Mouse (Mus musculus) frontal cortex, postnatal 10 days (tissue): ENCODE measurements around the gene Proser3.

Source experiments
- DNase-seq, 2 experiments: peaks; one replicate each; pipeline ENCODE4 v3.0.0; 2022; ENCODE audit warnings: low spot score in 2 of 2, mixed read lengths in 1 of 2

Gene Proser3

GRCm38 (mm10) chr7:30579950-30580349 is 27.9 kb upstream of the Proser3 start:
- DNase-seq = no peak

GRCm38 (mm10) chr7:30572969-30573368 is 20.9 kb upstream of the Proser3 start:
- no peak for DNase-seq

DNA sequence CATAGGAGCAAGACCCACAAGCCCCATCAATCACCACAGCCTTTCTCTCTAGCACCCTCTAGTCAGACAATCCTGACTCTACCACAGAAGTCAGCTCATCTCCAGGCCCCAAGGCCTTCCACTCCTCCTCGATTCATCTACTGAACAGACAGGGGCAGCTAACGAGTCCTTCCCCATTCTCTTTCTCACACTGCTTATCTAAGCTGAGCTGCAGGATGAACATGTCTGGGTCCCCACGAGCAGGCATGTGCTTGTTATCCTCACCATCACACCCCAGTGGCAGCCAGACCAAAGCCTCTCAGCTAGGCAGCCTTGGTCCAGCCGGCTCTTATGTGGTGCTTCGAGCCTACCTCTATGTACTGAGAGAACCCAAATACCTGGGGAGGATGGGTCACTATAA is 20.3 kb upstream of the Proser3 start:
- no peak for DNase-seq

GRCm38 (mm10) chr7:30567555-30567954 is 15.5 kb upstream of the Proser3 start:
- DNase-seq = no peak

DNA sequence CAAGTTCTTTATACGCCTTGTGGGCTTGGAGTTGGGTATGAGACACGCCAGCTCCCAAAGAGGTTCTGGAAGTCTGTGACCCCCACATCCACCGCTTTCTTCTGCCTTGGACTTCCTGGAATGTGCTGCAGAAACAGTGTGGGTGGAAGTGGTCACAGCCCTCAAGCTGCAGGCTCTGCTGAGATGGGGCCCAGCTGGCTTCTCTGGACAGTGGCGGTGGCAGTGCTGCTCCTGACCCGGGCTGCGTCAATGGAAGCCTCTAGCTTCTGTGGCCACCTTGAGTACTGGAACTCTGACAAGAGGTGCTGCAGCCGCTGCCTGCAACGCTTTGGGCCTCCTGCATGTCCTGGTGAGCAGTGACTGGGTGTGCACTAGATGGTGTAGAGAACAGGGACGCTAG is 13.9 kb upstream of the Proser3 start:
- DNase-seq = no peak

- no peak for DNase-seq
These were observed 13.0 kb upstream of the Proser3 start, which contains the start of gene Igflr1 for GRCm38 (mm10) chr7:30564970-30565571. Gene Igflr1, plus strand, starts transcription at chr7:30565427.

DNA sequence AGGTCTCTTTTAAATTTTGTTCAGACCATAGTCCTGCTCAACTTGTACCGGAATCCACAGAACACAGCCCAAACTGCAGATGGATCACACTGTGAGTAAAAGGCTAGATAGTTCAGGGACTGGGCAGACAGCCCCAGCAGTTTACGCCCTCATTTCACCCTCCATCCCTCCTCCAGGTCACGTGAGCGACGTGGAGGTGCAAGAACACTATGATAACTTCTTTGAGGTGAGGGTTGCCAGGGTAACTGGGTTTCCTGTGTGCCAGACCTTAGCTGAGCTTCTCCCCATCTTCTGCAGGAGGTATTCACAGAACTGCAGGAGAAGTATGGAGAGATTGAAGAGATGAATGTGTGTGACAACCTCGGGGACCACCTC is 11.8 kb upstream of the Proser3 start:
- DNase-seq = no peak

GRCm38 (mm10) chr7:30563117-30563905 is 11.2 kb upstream of the Proser3 start, which contains the start of the genes U2af1l4, Gm49396 and Psenen:
Gene U2af1l4, plus strand, starts transcription at chr7:30563301.
Gene Gm49396, plus strand, starts transcription at chr7:30563344.
Gene Psenen, minus strand, starts transcription at chr7:30563627.
- DNase-seq = peak; percentile 94

DNA sequence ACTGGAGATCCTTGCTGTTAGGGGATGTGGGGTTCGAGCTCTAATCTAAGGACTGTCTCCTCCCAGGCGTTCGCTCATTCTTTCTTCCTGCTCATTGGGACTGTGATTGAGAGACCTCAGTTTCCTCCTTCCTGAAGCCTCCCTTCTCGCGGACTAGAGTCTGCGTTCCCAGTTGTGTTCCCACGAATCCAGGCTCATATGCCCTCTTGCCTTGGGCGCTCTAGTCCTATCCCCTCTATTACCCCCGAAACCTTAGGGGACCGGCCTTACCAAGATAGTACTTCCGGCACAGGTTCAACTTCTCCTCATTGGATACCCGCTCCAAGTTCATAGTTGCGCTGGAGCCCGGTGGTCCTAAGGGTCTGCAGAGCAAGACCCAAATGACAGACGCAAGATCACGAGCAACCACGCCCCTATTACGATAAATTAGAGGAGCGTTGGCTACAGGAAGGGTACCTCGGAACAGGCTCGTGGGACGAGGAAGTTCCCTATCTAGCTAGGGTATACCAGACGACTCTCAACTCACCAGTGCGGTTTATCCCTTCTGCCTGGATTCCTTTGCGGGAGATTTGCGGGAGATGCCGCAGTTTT is 10.5 kb upstream of the Proser3 start:
- no peak for DNase-seq

GRCm38 (mm10) chr7:30560296-30560695 is 8.2 kb upstream of the Proser3 start:
- no peak for DNase-seq

DNA sequence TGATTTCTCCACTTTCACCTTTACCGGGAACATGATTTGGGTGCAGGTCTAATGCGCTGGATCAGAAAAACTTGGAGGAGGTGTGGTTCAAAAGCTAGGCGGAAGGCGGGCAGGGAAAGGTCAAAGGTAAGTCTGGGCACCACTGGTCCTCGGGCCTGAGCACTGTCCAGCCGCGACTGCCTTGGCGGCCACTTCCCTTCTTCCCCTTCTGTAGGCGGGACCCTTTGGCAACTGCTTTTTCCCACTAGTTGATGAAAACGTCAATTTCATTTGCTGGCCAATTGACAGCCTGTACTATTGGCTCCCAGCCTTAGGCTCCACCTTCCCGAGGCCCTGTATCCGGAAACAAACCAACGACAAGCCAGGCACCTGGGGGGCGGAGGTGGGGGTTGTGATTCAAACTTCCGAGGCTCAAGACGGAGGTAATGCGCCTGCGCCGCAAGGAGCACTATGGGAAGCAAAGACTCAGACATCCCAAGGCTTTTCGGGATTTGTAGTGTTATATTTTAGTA is 7.4 kb upstream of the Proser3 start, which contains the start of gene Lin37:
Lin37 (minus strand) TSS at position 396 of the 512 bp plus-strand sequence.
- peak; percentile 97 to 98 for DNase-seq

DNA sequence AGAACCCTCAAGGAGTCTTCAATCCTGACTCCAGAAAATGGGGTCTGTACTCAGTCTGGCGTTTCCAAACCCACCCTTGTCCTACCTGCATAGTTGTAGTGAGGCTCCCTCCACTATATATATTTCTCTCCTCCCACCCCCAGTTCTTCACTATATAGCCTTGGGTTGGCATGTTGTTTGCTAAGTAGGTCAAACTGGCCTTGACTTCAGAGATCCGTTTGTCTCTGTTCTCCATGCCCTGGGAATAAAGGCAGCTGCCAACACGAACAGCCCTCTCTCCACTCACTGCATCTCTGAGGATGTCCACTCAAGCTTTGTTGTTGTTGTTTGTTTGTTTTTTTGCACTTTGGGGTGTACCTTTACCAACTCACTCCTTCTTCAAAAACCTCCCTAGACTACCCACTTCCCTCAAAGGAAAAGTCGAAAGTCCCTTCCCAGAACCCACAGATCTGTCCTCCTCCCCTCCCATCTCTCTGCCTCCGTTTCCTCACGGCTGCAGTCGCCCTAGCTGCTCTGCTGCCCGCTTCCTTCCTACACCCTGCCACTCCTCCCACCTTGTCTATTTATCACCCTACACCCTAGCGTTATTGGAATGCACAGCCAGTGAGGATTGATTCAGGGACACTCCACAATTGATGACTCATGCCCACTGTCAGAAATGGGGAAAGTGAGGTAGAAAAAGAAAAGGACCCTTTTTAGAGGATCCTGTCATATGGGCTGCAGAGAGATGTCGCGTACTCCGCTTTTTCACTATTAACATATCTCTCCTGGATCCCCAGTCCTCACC is 6.8 kb upstream of the Proser3 start:
- DNase-seq = no peak

DNA sequence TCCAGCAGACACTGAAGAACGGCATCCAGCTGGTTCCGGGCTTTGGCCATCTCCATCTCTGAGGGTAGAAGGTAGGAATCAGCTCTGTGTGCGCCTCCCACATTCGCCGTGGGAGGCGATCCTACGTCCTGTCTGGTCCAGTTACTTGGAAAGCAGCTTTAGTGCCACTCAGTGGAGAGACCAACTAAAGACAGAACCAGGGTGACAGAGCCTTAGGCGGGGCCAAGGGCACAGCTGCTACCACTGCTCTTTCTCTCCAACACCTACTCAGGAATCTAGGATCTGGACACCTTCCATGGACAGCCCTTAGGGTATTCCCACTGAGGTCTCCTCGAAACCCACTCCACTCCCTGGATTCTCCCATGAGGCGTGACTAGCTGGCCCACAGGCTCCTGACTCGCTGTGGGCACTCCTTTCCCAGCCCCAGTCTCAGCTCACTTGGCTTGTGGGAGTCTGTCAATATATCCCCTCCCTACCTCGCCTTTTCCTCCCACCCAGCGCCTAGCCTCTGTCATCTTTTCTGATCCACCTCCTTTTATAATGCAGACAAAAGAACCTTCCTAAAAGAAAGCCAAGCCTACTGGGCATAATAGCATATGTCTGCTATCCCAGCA is 5.9 kb upstream of the Proser3 start:
- DNase-seq = no peak

DNA sequence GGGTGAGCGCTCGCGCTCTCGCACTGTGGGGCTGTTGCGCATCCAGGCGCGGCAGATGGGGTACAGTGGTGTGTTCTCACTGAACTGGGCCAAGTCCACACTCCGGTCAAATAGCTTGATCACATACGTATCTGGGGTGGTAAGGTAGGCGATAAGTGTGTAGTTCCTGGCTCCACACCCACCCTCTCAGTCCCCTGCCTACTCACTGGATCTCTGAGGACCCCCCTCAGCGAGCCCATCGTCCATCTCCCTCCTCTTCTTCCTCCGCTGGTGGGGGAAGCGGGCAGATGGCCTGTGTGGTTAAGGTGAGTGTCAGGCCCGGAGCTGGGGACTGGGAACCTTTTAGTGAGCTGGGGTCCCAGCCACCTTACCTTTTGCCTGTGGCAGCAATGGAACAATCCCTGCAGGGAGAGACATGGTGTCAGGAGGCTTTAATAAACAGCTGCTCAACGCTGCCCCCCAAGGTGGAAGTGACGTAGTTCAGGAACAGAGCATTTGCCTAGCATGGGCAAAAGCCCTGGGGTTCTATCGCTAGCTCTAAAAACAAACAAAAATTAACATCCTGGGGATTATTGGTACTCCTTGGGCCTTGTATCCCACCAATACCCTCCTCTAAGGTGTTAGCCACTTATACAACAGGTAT is 4.9 kb upstream of the Proser3 start:
- no peak for DNase-seq

- DNase-seq = no peak
These were observed 1.9 kb upstream of the Proser3 start for GRCm38 (mm10) chr7:30553810-30554584.

DNA sequence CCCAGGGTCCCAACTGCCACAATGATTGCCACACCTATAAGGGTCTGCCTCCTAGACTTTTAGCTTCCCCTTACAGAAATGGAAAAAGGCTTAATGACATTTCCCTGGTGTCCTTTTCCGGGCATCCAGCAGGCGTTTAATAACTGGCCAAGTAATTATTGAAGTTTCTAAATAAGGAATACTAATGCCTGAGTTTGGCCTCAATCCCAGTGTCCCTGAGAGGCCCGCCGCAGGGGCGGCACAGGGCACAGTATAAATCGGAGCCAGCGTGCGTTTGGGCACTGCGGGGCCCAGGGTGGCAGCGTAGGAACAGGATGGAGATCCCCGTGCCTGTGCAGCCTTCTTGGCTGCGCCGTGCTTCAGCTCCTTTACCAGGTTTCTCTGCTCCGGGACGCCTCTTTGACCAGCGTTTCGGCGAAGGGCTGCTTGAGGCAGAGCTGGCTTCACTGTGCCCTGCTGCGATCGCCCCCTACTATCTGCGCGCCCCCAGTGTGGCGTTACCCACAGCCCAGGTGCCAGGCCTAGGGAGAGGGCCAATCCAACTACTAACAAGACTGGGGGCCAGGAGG is 1.0 kb upstream of the Proser3 start:
- DNase-seq = peak in 1 of 2 experiments; percentile 48

- DNase-seq = no peak
These were observed 526 bp downstream of the Proser3 start for GRCm38 (mm10) chr7:30551445-30552101.

- DNase-seq = no peak
These were observed 1.5 kb downstream of the Proser3 start for GRCm38 (mm10) chr7:30550603-30551002.

- DNase-seq = no peak
These were observed 2.2 kb downstream of the Proser3 start for GRCm38 (mm10) chr7:30549880-30550279.
